ENCODE assay signal across 9 mouse cellular contexts in genomic region chr14:8215208-8215778, GRCm38 (mm10). TPM values are rescaled to one million over a fixed set of nuclear protein-coding genes. Genes with fewer than 3 reads are reported as not detected.
DNase-seq lines count a peak whose midpoint lies in the region; ATAC-seq and TF ChIP-seq lines count a peak whose summit lies in the region.
"Had no signal": no experiment of that assay in that cellular context is flagged by ENCODE, and none has a peak within 500 bp of the region (broad histone marks: within the 10 kb centered on the region; RNA-seq: fewer than 3 reads in every experiment).

No protein-coding gene starts in this region.

- H3K36me3 ChIP-seq in erythroblast, embryonic 14.5 days (ENCODE audit: control insufficient read depth), result no peaks in the 10 kb centered on the region
- H3K36me3 ChIP-seq in forebrain, embryonic 16.5 days (ENCODE audit: control insufficient read depth, insufficient read depth), result no peaks in the 10 kb centered on the region
- H3K36me3 ChIP-seq in neural tube, embryonic 11.5 days (ENCODE audit: control insufficient read depth, insufficient read depth, low read length), result no peaks in the 10 kb centered on the region

- WGBS in bone marrow, adult 2 months, result 44% methylated on average over 21 of the region's 21 CpGs
- WGBS in forebrain, embryonic 16.5 days, result 15% methylated on average over 21 of the region's 21 CpGs
- WGBS in neural tube, embryonic 11.5 days, result 15% methylated on average over 21 of the region's 21 CpGs

- H3K9me3 ChIP-seq in erythroblast, embryonic 14.5 days (ENCODE audit: control insufficient read depth, low read length), result no peaks in the 10 kb centered on the region
- H3K9me3 ChIP-seq in forebrain, embryonic 16.5 days (ENCODE audit: control insufficient read depth, low read length), result no peaks in the 10 kb centered on the region
- no peaks in the 10 kb centered on the region for H3K9me3 ChIP-seq in neural tube, embryonic 11.5 days (ENCODE audit: control insufficient read depth, low read length)

- peak overlapping the region; percentile 88 for H3K4me2 ChIP-seq in forebrain, embryonic 16.5 days (ENCODE audit: low read length)
- peak overlapping the region; percentile 69 for H3K4me2 ChIP-seq in neural tube, embryonic 11.5 days (ENCODE audit: low read depth)

- peaks cover 4% of the 10 kb centered on the region for H3K27me3 ChIP-seq in erythroblast, embryonic 14.5 days (ENCODE audit: control insufficient read depth)
- H3K27me3 ChIP-seq in forebrain, embryonic 16.5 days (replicated peaks; ENCODE audit: control insufficient read depth, insufficient read depth, low read length), result no peaks in the 10 kb centered on the region
- H3K27me3 ChIP-seq in neural tube, embryonic 11.5 days (ENCODE audit: control insufficient read depth, insufficient read depth, low read length), result peaks cover 8% of the 10 kb centered on the region; the same call in 1 of the 2 replicates

- TF ChIP-seq CTCF in bone marrow, adult 2 months (IDR thresholded peaks at IDR 0.05; ENCODE audit: control insufficient read depth, insufficient read depth, low read length), result no peak

- peaks cover 25% of the 10 kb centered on the region for H3K4me1 ChIP-seq in erythroblast, embryonic 14.5 days (ENCODE audit: control insufficient read depth)
- no peaks in the 10 kb centered on the region; the same call in 1 of the 2 replicates for H3K4me1 ChIP-seq in bone marrow, adult 2 months (ENCODE audit: control insufficient read depth, insufficient read depth, low read length)
- peaks cover 30% of the 10 kb centered on the region for H3K4me1 ChIP-seq in forebrain, embryonic 16.5 days (replicated peaks; ENCODE audit: control insufficient read depth, insufficient read depth, low read length)
- peaks cover 17% of the 10 kb centered on the region for H3K4me1 ChIP-seq in neural tube, embryonic 11.5 days (ENCODE audit: control insufficient read depth, insufficient read depth, low read length)

- no peak overlapping the region for H3K27ac ChIP-seq in bone marrow, adult 2 months (ENCODE audit: control insufficient read depth, insufficient read depth, low read depth, low read length, poor library complexity)
- H3K27ac ChIP-seq in forebrain, embryonic 16.5 days (ENCODE audit: low read length), result no peak overlapping the region
- H3K27ac ChIP-seq in neural tube, embryonic 11.5 days (ENCODE audit: low read depth, low read length), result no peak overlapping the region

- H3K9ac ChIP-seq in forebrain, embryonic 16.5 days (replicated peaks; ENCODE audit: low read depth, low read length), result peak overlapping the region; percentile 22; the same call in 1 of the 2 replicates
- no peak overlapping the region for H3K9ac ChIP-seq in neural tube, embryonic 11.5 days (ENCODE audit: low read length)

- TF ChIP-seq POLR2A in bone marrow, adult 2 months (IDR thresholded peaks at IDR 0.05; ENCODE audit: borderline replicate concordance, control insufficient read depth, low read depth, low read length), result no peak

- DNase-seq in kidney, postnatal 36 days, result peak; percentile 43 to 51
- DNase-seq in neural tube, embryonic 11.5 days (ENCODE audit: low spot score), result peak; percentile 14
- no peak for DNase-seq in testis, postnatal 14 days (ENCODE audit: low spot score)

- H3K4me3 ChIP-seq in erythroblast, embryonic 14.5 days (replicated peaks), result peak overlapping the region; percentile 86
- H3K4me3 ChIP-seq in bone marrow, adult 2 months (replicated peaks; ENCODE audit: control insufficient read depth, low read depth, low read length), result peak overlapping the region; percentile 1
- H3K4me3 ChIP-seq in forebrain, embryonic 16.5 days (replicated peaks; ENCODE audit: low read length), result peak overlapping the region; percentile 77
- peak overlapping the region; percentile 73 for H3K4me3 ChIP-seq in neural tube, embryonic 11.5 days (ENCODE audit: low read depth, low read length)

- ATAC-seq in erythroblast, adult 5-6 weeks (replicated peaks; ENCODE audit: low FRiP score, poor library complexity, severe bottlenecking), result no peak
- ATAC-seq in forebrain, embryonic 16.5 days, result no peak
- ATAC-seq in neural tube, embryonic 11.5 days (ENCODE audit: insufficient read depth, low FRiP score, low TSS enrichment), result no peak
- ATAC-seq in erythroid progenitor cell, adult 5-6 weeks (replicated peaks; ENCODE audit: low FRiP score, poor library complexity, severe bottlenecking), result no peak

RNA-seq across cellular contexts. Expression of gene Kctd6, which starts 1.4 kb away (rescaled TPM):
- polyA plus RNA-seq in erythroblast, embryonic 14.5 days (2012), result 0.13 and 0.15 TPM in 2 replicates
- 1.2 and 2.3 TPM in 2 replicates for total RNA-seq in erythroblast, adult 5-6 weeks (2015; ENCODE audit: low replicate concordance)
- 5.4 and 6.6 TPM in 2 replicates for total RNA-seq in erythroblast, adult 5-6 weeks (2017; ENCODE audit: low replicate concordance)
- 6.8 and 7.7 TPM in 2 replicates for polyA plus RNA-seq in bone marrow, adult 2 months (2011; ENCODE audit: insufficient read depth, insufficient read length, low replicate concordance, missing spikeins)
- 7.2 and 8.1 TPM in 2 replicates for polyA plus RNA-seq in forebrain, embryonic 16.5 days (2015; fragmentation: Nextera tagmentation; extraction: Ambion mirVana)
- 15.5 and 17.8 TPM in 2 replicates for polyA plus RNA-seq in neural tube, embryonic 11.5 days (2014; fragmentation: Nextera tagmentation; extraction: Ambion mirVana)
- 2.5 and 8.8 TPM in 2 replicates for total RNA-seq in erythroid progenitor cell, adult 5-6 weeks (2015; ENCODE audit: low replicate concordance)
- total RNA-seq in erythroid progenitor cell, adult 5-6 weeks (2017; ENCODE audit: low replicate concordance), result 4.7 and 5.8 TPM in 2 replicates

RNA-seq across cellular contexts. Expression of gene Pdhb, which starts 42.5 kb away (rescaled TPM):
- polyA plus RNA-seq in erythroblast, embryonic 14.5 days (2012), result 4.1 and 7.8 TPM in 2 replicates
- 26.9 and 51.2 TPM in 2 replicates for total RNA-seq in erythroblast, adult 5-6 weeks (2015; ENCODE audit: low replicate concordance)
- total RNA-seq in erythroblast, adult 5-6 weeks (2017; ENCODE audit: low replicate concordance), result 56.0 and 56.1 TPM in 2 replicates
- polyA plus RNA-seq in bone marrow, adult 2 months (2011; ENCODE audit: insufficient read depth, insufficient read length, low replicate concordance, missing spikeins), result 60.0 and 77.9 TPM in 2 replicates
- polyA plus RNA-seq in forebrain, embryonic 16.5 days (2015; fragmentation: Nextera tagmentation; extraction: Ambion mirVana), result 249 and 250 TPM in 2 replicates
- 219 and 225 TPM in 2 replicates for polyA plus RNA-seq in neural tube, embryonic 11.5 days (2014; fragmentation: Nextera tagmentation; extraction: Ambion mirVana)
- total RNA-seq in erythroid progenitor cell, adult 5-6 weeks (2015; ENCODE audit: low replicate concordance), result 56.6 and 63.7 TPM in 2 replicates
- 86.1 and 123 TPM in 2 replicates for total RNA-seq in erythroid progenitor cell, adult 5-6 weeks (2017; ENCODE audit: low replicate concordance)

RNA-seq across cellular contexts. Expression of gene Acox2, which starts 43.9 kb away (rescaled TPM):
- not detected in 2 replicates for polyA plus RNA-seq in erythroblast, embryonic 14.5 days (2012)
- not detected in 2 replicates for total RNA-seq in erythroblast, adult 5-6 weeks (2015; ENCODE audit: low replicate concordance)
- total RNA-seq in erythroblast, adult 5-6 weeks (2017; ENCODE audit: low replicate concordance), result not detected in 2 replicates
- 4.8 TPM in 1 of 2 replicates, not detected in the other for polyA plus RNA-seq in bone marrow, adult 2 months (2011; ENCODE audit: insufficient read depth, insufficient read length, low replicate concordance, missing spikeins)
- 0.44 TPM in 1 of 2 replicates, not detected in the other for polyA plus RNA-seq in forebrain, embryonic 16.5 days (2015; fragmentation: Nextera tagmentation; extraction: Ambion mirVana)
- 0.20 TPM in 1 of 2 replicates, not detected in the other for polyA plus RNA-seq in neural tube, embryonic 11.5 days (2014; fragmentation: Nextera tagmentation; extraction: Ambion mirVana)
- not detected in 2 replicates for total RNA-seq in erythroid progenitor cell, adult 5-6 weeks (2015; ENCODE audit: low replicate concordance)
- total RNA-seq in erythroid progenitor cell, adult 5-6 weeks (2017; ENCODE audit: low replicate concordance), result not detected in 2 replicates
- total RNA-seq: CH12.LX had no signal

Comparison
In these comparisons a context has a peak if more than half of its experiments do, and no peak if none do; other contexts are left out.
1. H3K4me3 ChIP-seq: peak in every context shown above with its lines; median percentile 86 in erythroblast, embryonic 14.5 days; 77 in forebrain, embryonic 16.5 days; 73 in neural tube, embryonic 11.5 days; 1 in bone marrow, adult 2 months.